Mouse (Mus musculus): ENCODE measurements around the gene Cfap300. TPM values are rescaled to one million over a fixed set of nuclear protein-coding genes. Genes with fewer than 3 reads are reported as not detected.

Cfap300 gene
- polyA plus RNA-seq (2012; rRNA removed), result 12.5 and 12.9 TPM in 2 replicates

DNA sequence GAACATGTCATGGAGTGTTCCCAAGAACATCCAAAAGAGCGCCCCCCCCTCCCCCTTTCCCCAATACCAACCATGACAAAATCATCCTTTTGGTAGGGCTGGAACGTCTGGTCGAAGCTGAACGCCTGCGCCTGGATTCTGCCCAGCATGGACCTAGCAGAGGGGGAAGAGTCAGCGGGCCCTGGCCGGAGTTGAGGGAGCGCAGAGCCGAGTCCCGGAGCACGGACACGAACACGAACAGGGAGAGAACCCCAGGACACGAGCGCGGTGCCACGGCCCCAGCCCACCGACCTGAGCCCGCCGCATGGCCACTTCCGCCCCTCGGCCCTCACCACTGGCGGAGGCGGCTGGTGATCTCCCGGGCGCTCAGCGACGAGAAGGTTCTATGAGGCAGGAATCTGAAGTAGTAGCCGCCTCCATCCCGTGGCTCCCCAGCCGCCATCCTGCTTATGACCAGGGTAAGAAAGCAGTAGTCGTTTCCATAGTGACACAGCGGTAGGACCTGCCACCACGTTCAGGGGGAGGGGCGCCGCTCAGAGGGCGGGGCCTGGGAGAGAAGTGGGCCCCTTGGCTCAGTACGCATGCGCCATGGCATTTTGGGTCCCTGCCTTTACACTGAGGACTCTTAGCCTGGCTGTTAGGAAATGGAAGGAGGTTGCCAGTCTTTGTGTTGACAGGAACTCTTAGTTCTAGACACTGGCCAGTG lies at the start of gene Cfap300:
TSS of gene Cfap300 (minus strand) at position 486 of the 706 bp plus-strand sequence.
- TF ChIP-seq CTCF (IDR thresholded peaks at IDR 0.05; ENCODE audit: borderline replicate concordance, extremely low read depth, insufficient read depth, insufficient read length), result no peak
- TF ChIP-seq POLR2A (IDR thresholded peaks at IDR 0.05; ENCODE audit: borderline replicate concordance, extremely low read depth, insufficient read depth, insufficient read length, poor library complexity, severe bottlenecking), result peak; percentile 45; the same call in 1 of the 2 replicates
- peak; percentile 99 for DNase-seq (ENCODE audit: low read depth)

DNA sequence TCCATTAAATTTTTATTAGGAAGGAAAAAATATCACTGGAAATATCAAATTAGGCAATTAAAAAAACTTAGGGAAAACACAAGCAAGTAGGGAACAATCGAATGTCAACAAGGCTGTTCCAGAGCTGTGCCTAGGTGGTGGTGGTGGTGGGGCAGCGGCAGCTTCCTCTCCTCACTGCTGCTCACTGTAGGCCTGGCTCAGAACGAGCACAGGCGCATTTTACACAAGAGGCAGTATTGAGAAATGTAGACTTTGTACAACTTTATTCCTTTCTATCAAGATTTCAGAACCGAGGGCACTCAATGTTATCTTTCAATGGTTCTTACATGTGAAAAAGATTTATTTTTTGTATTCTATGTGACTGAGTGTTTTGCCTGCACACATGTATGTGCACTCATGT lies 36.3 kb upstream of the Cfap300 start:
- no peak for DNase-seq (ENCODE audit: low read depth)
- no peak for TF ChIP-seq CTCF (IDR thresholded peaks at IDR 0.05; ENCODE audit: borderline replicate concordance, extremely low read depth, insufficient read depth, insufficient read length)
- TF ChIP-seq POLR2A (IDR thresholded peaks at IDR 0.05; ENCODE audit: borderline replicate concordance, extremely low read depth, insufficient read depth, insufficient read length, poor library complexity, severe bottlenecking), result no peak

DNA sequence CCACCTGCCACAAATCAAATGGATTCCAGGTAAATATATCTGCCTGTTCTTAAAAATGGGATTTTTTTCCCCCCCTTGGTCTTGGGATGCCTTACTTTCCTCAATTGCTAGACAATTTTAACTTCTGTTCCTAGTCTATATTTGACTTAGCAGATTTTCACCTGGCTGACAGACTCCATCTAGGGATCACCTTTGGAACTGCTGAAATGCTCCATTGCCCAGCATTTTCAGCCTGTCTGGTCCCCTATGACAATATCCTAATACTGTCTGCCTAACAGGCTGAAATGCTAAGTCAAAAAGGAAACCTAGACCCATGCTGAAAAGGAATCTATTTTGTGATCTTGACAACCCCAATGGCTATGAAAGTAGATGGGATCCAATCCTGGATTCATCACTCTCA lies 31.7 kb upstream of the Cfap300 start:
- peak; percentile 41 for DNase-seq (ENCODE audit: low read depth)
- TF ChIP-seq POLR2A (IDR thresholded peaks at IDR 0.05; ENCODE audit: borderline replicate concordance, extremely low read depth, insufficient read depth, insufficient read length, poor library complexity, severe bottlenecking) (no peak), CTCF (IDR thresholded peaks at IDR 0.05; ENCODE audit: borderline replicate concordance, extremely low read depth, insufficient read depth, insufficient read length) (peak; percentile 37; the same call in 1 of the 2 replicates)

DNA sequence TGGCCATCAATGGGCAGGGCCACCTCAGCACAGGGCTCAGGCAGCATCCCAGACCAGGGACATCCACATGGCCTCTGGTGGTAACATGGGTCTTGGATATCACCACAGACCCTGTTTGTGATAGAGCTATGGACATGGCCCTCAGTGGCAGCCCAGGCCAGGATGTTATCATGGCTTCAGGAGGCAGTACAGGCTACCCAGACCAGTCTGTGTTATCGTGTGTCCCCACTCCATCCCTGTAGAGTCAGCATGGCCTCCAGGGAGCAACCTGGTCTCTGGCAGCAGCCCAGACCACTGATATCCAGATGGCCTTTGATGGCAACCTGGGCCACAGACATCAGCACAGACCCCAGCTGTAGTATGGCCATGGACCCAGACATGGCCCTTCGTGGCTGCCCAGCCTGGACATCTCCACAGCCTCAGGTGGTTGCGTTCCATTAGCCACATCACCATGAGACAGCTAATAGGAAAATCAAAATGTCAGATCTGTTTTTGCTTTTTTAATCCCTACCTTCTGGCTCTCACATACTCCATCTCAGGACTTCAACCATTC lies 30.7 kb upstream of the Cfap300 start:
- TF ChIP-seq POLR2A (IDR thresholded peaks at IDR 0.05; ENCODE audit: borderline replicate concordance, extremely low read depth, insufficient read depth, insufficient read length, poor library complexity, severe bottlenecking), result no peak
- no peak for TF ChIP-seq CTCF (IDR thresholded peaks at IDR 0.05; ENCODE audit: borderline replicate concordance, extremely low read depth, insufficient read depth, insufficient read length)
- no peak for DNase-seq (ENCODE audit: low read depth)

DNA sequence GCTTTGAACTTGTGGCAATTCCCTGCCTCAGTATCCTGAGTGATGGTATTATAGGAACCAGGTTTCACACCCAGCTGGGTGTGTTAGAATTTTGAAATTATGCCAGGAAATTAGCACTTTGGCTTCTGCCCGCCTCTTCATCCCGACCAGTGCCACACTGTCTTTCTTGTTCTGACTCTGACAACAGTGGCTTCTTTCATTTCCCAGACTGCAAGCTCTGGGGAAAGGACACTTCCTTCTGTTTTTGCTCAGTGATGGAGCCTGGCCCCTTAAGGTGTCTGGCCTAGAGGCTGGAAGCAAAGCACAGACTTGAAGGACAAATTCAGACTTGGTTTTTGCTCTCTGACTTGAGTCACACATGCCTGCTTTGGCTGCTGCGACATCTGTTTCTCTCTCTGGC lies 17.0 kb upstream of the Cfap300 start:
- TF ChIP-seq CTCF (IDR thresholded peaks at IDR 0.05; ENCODE audit: borderline replicate concordance, extremely low read depth, insufficient read depth, insufficient read length) (no peak), POLR2A (IDR thresholded peaks at IDR 0.05; ENCODE audit: borderline replicate concordance, extremely low read depth, insufficient read depth, insufficient read length, poor library complexity, severe bottlenecking) (no peak)

DNA sequence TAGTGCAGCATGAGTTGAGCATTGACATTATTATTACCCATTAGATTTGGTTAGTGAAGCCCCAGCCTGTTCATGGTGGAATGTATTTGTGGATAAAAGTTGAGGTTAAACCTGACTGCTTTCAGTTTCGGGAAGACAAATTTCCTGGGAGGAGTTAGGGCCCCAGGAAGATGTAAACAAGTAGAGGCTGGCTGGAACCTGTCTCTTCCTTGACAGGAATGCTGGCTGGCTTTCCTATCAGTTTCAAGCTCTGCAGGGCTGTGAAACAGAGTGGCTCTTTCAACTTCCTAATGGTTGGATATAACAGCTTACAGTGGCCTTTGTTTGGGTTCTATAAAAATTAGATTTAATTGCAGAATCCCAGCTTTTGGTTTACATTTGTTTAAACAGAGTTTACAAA lies 12.2 kb upstream of the Cfap300 start:
- TF ChIP-seq CTCF (IDR thresholded peaks at IDR 0.05; ENCODE audit: borderline replicate concordance, extremely low read depth, insufficient read depth, insufficient read length) (no peak), POLR2A (IDR thresholded peaks at IDR 0.05; ENCODE audit: borderline replicate concordance, extremely low read depth, insufficient read depth, insufficient read length, poor library complexity, severe bottlenecking) (no peak)
- DNase-seq (ENCODE audit: low read depth), result no peak

More for the DNA sequence above, 17.0 kb upstream of the Cfap300 start:
- no peak for DNase-seq (ENCODE audit: low read depth)

DNA sequence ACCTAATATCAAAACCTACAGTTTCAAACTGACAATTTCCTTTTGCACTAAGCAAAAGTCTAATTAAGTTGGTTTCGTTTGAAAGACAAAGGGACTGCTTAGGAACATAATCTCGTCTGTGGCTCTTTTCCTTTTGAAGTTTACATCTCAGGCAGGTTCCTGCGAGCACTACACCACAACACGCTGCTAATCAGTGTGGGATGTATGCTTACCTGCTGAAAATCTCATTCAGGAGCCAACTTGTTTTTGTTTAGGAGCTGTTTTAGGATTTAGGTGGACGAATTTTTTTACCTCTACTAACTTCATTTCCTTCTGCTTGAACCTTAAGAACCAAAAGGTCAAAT lies 393 bp upstream of the Cfap300 start:
- DNase-seq (ENCODE audit: low read depth), result no peak

DNA sequence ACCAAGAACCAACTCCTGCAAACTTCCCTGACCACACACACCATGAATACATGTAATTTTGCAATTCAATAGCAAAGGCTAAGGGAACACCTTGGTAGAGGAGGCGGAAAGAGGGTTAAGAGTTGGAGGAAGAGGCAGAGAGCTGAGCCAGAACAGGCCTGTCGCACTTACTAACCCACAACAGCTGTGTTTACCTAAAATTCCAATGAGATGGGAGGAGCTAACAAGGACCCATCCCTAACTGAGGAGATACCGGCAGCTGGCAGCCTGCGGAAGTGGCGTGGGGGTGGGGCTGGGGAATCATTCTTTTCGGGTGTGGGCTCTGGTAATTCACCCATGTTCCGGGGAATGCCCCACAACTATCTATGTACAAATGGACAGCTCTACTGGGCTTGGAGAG lies 7.1 kb downstream of the Cfap300 start:
- DNase-seq (ENCODE audit: low read depth), result peak; percentile 47
- TF ChIP-seq CTCF (IDR thresholded peaks at IDR 0.05; ENCODE audit: borderline replicate concordance, extremely low read depth, insufficient read depth, insufficient read length), result no peak
- no peak for TF ChIP-seq POLR2A (IDR thresholded peaks at IDR 0.05; ENCODE audit: borderline replicate concordance, extremely low read depth, insufficient read depth, insufficient read length, poor library complexity, severe bottlenecking)

More for the DNA sequence above, 393 bp upstream of the Cfap300 start:
- no peak for TF ChIP-seq CTCF (IDR thresholded peaks at IDR 0.05; ENCODE audit: borderline replicate concordance, extremely low read depth, insufficient read depth, insufficient read length)
- TF ChIP-seq POLR2A (IDR thresholded peaks at IDR 0.05; ENCODE audit: borderline replicate concordance, extremely low read depth, insufficient read depth, insufficient read length, poor library complexity, severe bottlenecking), result no peak

DNA sequence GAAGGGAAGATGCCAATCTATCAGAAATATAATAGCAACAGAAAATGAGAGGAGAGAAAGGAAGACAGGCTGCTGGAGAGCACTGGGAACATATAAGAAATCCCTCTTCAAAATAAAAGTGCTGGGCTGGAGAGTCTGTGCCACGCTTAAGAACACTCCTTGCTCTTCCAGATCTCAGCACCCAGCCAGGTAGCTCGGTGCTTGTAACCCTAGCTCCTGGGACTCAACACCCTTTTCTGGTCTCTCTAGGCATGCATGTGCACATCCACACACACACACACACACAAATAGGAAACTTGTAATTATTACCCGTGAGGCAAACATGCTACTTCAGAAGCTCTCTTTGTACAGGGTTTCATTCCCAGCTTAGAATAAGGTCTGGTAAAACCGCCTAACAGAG lies 7.5 kb downstream of the Cfap300 start:
- TF ChIP-seq CTCF (IDR thresholded peaks at IDR 0.05; ENCODE audit: borderline replicate concordance, extremely low read depth, insufficient read depth, insufficient read length), result no peak
- TF ChIP-seq POLR2A (IDR thresholded peaks at IDR 0.05; ENCODE audit: borderline replicate concordance, extremely low read depth, insufficient read depth, insufficient read length, poor library complexity, severe bottlenecking), result no peak
- DNase-seq (ENCODE audit: low read depth), result no peak

DNA sequence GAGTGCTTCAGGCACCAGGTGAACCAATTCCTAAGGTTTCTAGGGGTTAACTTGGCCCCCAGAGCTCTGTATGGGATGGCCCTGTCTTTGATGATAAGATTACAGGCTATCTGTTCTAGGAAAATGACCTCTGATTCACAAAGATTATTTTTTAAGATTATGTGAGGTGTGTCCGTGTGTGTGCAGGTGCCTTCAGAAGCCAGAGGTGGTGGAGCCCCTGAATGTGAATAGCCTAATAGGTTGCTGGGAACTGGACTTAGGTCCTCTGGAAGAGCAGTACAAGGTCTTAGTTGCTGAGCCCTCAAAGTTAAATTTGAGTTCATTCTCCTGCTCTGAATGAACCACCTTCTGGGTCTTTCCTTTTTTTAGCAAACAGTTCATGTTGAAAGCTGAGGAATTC lies 8.5 kb downstream of the Cfap300 start:
- no peak for TF ChIP-seq CTCF (IDR thresholded peaks at IDR 0.05; ENCODE audit: borderline replicate concordance, extremely low read depth, insufficient read depth, insufficient read length)
- DNase-seq (ENCODE audit: low read depth), result no peak

DNA sequence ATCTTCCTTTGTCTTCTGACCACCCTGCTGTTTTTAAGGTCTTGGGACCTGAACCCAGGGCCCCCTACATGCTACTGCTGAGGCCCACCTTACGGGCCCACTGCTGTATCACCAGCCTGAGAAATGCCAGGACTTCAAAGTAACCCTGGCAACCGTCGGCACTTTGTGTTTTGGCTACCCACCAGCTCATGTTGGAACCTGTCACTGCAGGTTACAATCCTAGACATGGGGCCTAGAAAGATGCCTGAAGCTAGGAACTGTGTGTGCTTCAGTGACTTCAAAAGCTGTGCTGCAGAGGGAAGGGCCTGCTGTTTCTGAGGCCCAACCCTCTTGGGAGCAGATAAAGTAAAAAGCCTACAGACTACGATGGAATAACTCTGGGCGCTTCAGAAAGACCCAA lies 9.8 kb downstream of the Cfap300 start:
- DNase-seq (ENCODE audit: low read depth), result peak; percentile 56
- TF ChIP-seq POLR2A (IDR thresholded peaks at IDR 0.05; ENCODE audit: borderline replicate concordance, extremely low read depth, insufficient read depth, insufficient read length, poor library complexity, severe bottlenecking) (no peak), CTCF (IDR thresholded peaks at IDR 0.05; ENCODE audit: borderline replicate concordance, extremely low read depth, insufficient read depth, insufficient read length) (no peak)

DNA sequence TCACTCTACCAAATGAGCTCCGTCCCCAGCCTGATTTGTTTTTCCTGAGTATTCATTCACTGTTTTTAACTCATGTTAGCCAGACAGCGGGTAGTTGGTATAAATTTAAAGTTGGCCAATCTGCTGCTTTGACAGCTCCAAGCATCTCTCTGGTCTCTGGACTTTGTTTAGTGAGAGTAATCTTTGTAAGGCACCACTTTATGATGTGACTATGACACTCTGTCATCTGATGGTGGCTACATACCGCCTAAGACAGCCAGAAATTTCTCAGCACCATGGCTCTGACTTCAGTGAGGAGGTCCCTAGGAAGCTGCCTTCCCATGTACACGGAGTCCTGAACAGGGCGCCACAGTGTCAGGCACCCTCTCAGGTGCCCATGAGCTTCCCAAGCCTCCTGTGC lies 24.0 kb downstream of the Cfap300 start:
- TF ChIP-seq POLR2A (IDR thresholded peaks at IDR 0.05; ENCODE audit: borderline replicate concordance, extremely low read depth, insufficient read depth, insufficient read length, poor library complexity, severe bottlenecking), result no peak
- TF ChIP-seq CTCF (IDR thresholded peaks at IDR 0.05; ENCODE audit: borderline replicate concordance, extremely low read depth, insufficient read depth, insufficient read length), result no peak

More for the DNA sequence above, 24.0 kb downstream of the Cfap300 start:
- no peak for DNase-seq (ENCODE audit: low read depth)

Measured in brain, embryonic 14.5 days (tissue).